22 mouse cellular contexts compared by ENCODE assay signal in the genomic region with DNA sequence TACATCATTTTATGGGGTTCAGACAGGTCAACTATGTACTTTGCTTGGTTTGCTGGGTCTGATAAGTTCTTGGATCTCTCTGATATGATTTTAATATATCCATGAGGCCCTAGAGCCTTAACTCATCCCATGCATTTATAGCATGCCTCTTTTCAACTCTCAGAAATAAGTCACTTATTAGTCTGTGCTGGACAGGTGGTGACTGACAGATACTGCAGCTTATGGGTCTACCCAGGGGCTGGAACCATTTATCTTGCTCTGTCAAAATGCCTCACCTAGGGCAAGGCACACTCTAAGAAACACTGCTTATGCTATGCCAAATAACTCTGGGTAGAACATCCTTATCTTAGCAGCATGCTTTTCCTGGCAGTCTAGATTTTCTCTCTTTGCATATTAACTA.
DNase-seq lines count a peak whose midpoint lies in the region; ATAC-seq and TF ChIP-seq lines count a peak whose summit lies in the region.
"Had no signal": no experiment of that assay in that cellular context is flagged by ENCODE, and none has a peak within 500 bp of the region (broad histone marks: within the 10 kb centered on the region; RNA-seq: fewer than 3 reads in every experiment).

No protein-coding gene starts in this region.

- no peak for DNase-seq in intestine, embryonic 14.5 days (ENCODE audit: low spot score)
- peak; percentile 12 for DNase-seq in midbrain, embryonic 11.5 days (ENCODE audit: low spot score, missing footprints)
- no peak for DNase-seq in midbrain, embryonic 10.5 days (ENCODE audit: low spot score)
- no peak for DNase-seq in gastrocnemius, adult 2 months
- DNase-seq in liver, result no peak
- DNase-seq: adrenal gland, adult 2 months; adrenal gland, adult 8-10 months; adrenal gland, postnatal 10 days; adrenal gland, postnatal 14 days; adrenal gland, postnatal 25 days; adrenal gland, postnatal 36 days; B cell, adult 2 months; cerebellum, adult 11 months; cerebellum, adult 11-12 months had no signal

- no peak overlapping the region for H3K9ac ChIP-seq in intestine, embryonic 14.5 days (ENCODE audit: low read length)
- no peak overlapping the region for H3K9ac ChIP-seq in intestine, postnatal 0 days (ENCODE audit: low read depth, low read length)
- no peak overlapping the region for H3K9ac ChIP-seq in midbrain, embryonic 11.5 days (ENCODE audit: low read length)
- no peak overlapping the region for H3K9ac ChIP-seq in intestine, embryonic 15.5 days
- H3K9ac ChIP-seq in intestine, embryonic 16.5 days (ENCODE audit: low read depth, low read length), result no peak overlapping the region

- H3K4me2 ChIP-seq in intestine, embryonic 14.5 days (ENCODE audit: low read length), result no peak overlapping the region
- no peak overlapping the region for H3K4me2 ChIP-seq in intestine, postnatal 0 days (replicated peaks; ENCODE audit: low read depth)
- no peak overlapping the region for H3K4me2 ChIP-seq in midbrain, embryonic 11.5 days
- H3K4me2 ChIP-seq in intestine, embryonic 15.5 days (replicated peaks), result no peak overlapping the region
- H3K4me2 ChIP-seq in intestine, embryonic 16.5 days (ENCODE audit: low read depth, low read length), result no peak overlapping the region

- no peak overlapping the region for H3K4me3 ChIP-seq in intestine, embryonic 14.5 days (ENCODE audit: low read depth, low read length)
- no peak overlapping the region for H3K4me3 ChIP-seq in intestine, postnatal 0 days (ENCODE audit: low read depth, low read length)
- no peak overlapping the region for H3K4me3 ChIP-seq in midbrain, embryonic 11.5 days (ENCODE audit: low read depth, low read length)
- H3K4me3 ChIP-seq in midbrain, embryonic 10.5 days, result no peak overlapping the region
- no peak overlapping the region for H3K4me3 ChIP-seq in intestine, embryonic 15.5 days (replicated peaks)
- no peak overlapping the region for H3K4me3 ChIP-seq in intestine, embryonic 16.5 days (ENCODE audit: low read length)
- no peak overlapping the region for H3K4me3 ChIP-seq in gastrocnemius, adult 2 months

- H3K36me3 ChIP-seq in intestine, embryonic 14.5 days (ENCODE audit: control insufficient read depth, insufficient read depth, low read length), result no peaks in the 10 kb centered on the region
- H3K36me3 ChIP-seq in intestine, postnatal 0 days (ENCODE audit: control insufficient read depth, insufficient read depth), result no peaks in the 10 kb centered on the region
- H3K36me3 ChIP-seq in midbrain, embryonic 11.5 days (ENCODE audit: control insufficient read depth, insufficient read depth, low read length), result no peaks in the 10 kb centered on the region
- no peaks in the 10 kb centered on the region for H3K36me3 ChIP-seq in midbrain, embryonic 10.5 days
- H3K36me3 ChIP-seq in intestine, embryonic 15.5 days, result no peaks in the 10 kb centered on the region
- no peaks in the 10 kb centered on the region for H3K36me3 ChIP-seq in intestine, embryonic 16.5 days (ENCODE audit: control insufficient read depth, insufficient read depth, low read length)
- H3K36me3 ChIP-seq: G1E had no signal

- no peak overlapping the region for H3K27ac ChIP-seq in intestine, embryonic 14.5 days (ENCODE audit: low read depth)
- H3K27ac ChIP-seq in intestine, postnatal 0 days (ENCODE audit: low read depth, low read length), result no peak overlapping the region
- no peak overlapping the region for H3K27ac ChIP-seq in midbrain, embryonic 11.5 days (ENCODE audit: low read depth, low read length)
- H3K27ac ChIP-seq in midbrain, embryonic 10.5 days (replicated peaks), result no peak overlapping the region
- no peak overlapping the region for H3K27ac ChIP-seq in intestine, embryonic 15.5 days
- no peak overlapping the region for H3K27ac ChIP-seq in intestine, embryonic 16.5 days (ENCODE audit: low read length)
- H3K27ac ChIP-seq in gastrocnemius, adult 2 months, result no peak overlapping the region

- H3K9me3 ChIP-seq in intestine, embryonic 14.5 days (ENCODE audit: control insufficient read depth, low read length), result no peaks in the 10 kb centered on the region
- H3K9me3 ChIP-seq in intestine, postnatal 0 days (ENCODE audit: control insufficient read depth), result no peaks in the 10 kb centered on the region
- no peaks in the 10 kb centered on the region for H3K9me3 ChIP-seq in midbrain, embryonic 11.5 days (ENCODE audit: control insufficient read depth, low read length)
- H3K9me3 ChIP-seq in midbrain, embryonic 10.5 days (replicated peaks), result no peaks in the 10 kb centered on the region
- H3K9me3 ChIP-seq in intestine, embryonic 15.5 days, result no peaks in the 10 kb centered on the region
- H3K9me3 ChIP-seq in intestine, embryonic 16.5 days (ENCODE audit: control insufficient read depth, low read length), result no peaks in the 10 kb centered on the region
- H3K9me3 ChIP-seq: G1E had no signal

- no peak for TF ChIP-seq CTCF in intestine, postnatal 0 days (IDR thresholded peaks at IDR 0.05; ENCODE audit: low read depth)
- TF ChIP-seq CTCF in gastrocnemius, adult 2 months (IDR thresholded peaks at IDR 0.05), result no peak

- no peaks in the 10 kb centered on the region for H3K4me1 ChIP-seq in intestine, embryonic 14.5 days (replicated peaks; ENCODE audit: control insufficient read depth, insufficient read depth, low read length)
- H3K4me1 ChIP-seq in intestine, postnatal 0 days (replicated peaks; ENCODE audit: control insufficient read depth, insufficient read depth, low read length), result no peaks in the 10 kb centered on the region
- no peaks in the 10 kb centered on the region for H3K4me1 ChIP-seq in midbrain, embryonic 11.5 days (ENCODE audit: control insufficient read depth, insufficient read depth, low read length)
- H3K4me1 ChIP-seq in midbrain, embryonic 10.5 days, result no peaks in the 10 kb centered on the region
- H3K4me1 ChIP-seq in intestine, embryonic 15.5 days (replicated peaks), result no peaks in the 10 kb centered on the region
- no peaks in the 10 kb centered on the region for H3K4me1 ChIP-seq in intestine, embryonic 16.5 days (ENCODE audit: control insufficient read depth, insufficient read depth, low read length)

- intact Hi-C loops in gastrocnemius, adult 2 months (cut with DNase I), result no loop called here

- H3K27me3 ChIP-seq in intestine, embryonic 14.5 days (replicated peaks; ENCODE audit: control insufficient read depth, insufficient read depth, low read length), result no peaks in the 10 kb centered on the region
- H3K27me3 ChIP-seq in intestine, postnatal 0 days (replicated peaks; ENCODE audit: control insufficient read depth, insufficient read depth, low read length), result no peaks in the 10 kb centered on the region
- no peaks in the 10 kb centered on the region for H3K27me3 ChIP-seq in midbrain, embryonic 11.5 days (ENCODE audit: control insufficient read depth, insufficient read depth, low read length)
- no peaks in the 10 kb centered on the region for H3K27me3 ChIP-seq in midbrain, embryonic 10.5 days (ENCODE audit: low read depth, poor library complexity, severe bottlenecking)
- H3K27me3 ChIP-seq in intestine, embryonic 15.5 days (replicated peaks), result no peaks in the 10 kb centered on the region
- H3K27me3 ChIP-seq in intestine, embryonic 16.5 days (replicated peaks; ENCODE audit: control insufficient read depth, insufficient read depth, low read length), result no peaks in the 10 kb centered on the region
- H3K27me3 ChIP-seq: CH12.LX had no signal

- ATAC-seq in intestine, embryonic 14.5 days (replicated peaks; ENCODE audit: low FRiP score, low TSS enrichment, low read depth), result peak; percentile 55
- no peak for ATAC-seq in intestine, postnatal 0 days
- ATAC-seq in midbrain, embryonic 11.5 days (ENCODE audit: low FRiP score), result no peak
- ATAC-seq in intestine, embryonic 15.5 days, result peak; percentile 69; the same call in 1 of the 2 replicates
- ATAC-seq in intestine, embryonic 16.5 days, result peak; percentile 78
- ATAC-seq: activated CD4-positive, CD25-positive, alpha-beta regulatory T cell, adult 4 months; CD4-positive, CD25-positive, alpha-beta regulatory T cell, adult 4 months; Patski had no signal

Comparison
In these comparisons a context has a peak if more than half of its experiments do, and no peak if none do; other contexts are left out.
1. ATAC-seq: peak in intestine, embryonic 14.5 days (single experiment), intestine, embryonic 15.5 days (single experiment) and intestine, embryonic 16.5 days (single experiment); none in intestine, postnatal 0 days (single experiment) and midbrain, embryonic 11.5 days (single experiment).